Comparison of ENCODE assay signal across 10 mouse cellular contexts in genomic region chr6:88342965-88343364, GRCm38 (mm10).
A peak's percentile ranks its signal among the peaks of the same experiment; 100 is the strongest.
DNase-seq lines count a peak whose midpoint lies in the region; ATAC-seq and TF ChIP-seq lines count a peak whose summit lies in the region.
"Had no signal": no experiment of that assay in that cellular context is flagged by ENCODE, and none has a peak within 500 bp of the region (broad histone marks: within the 10 kb centered on the region; RNA-seq: fewer than 3 reads in every experiment).

No protein-coding gene starts in this region.

- H3K9ac ChIP-seq in intestine, embryonic 14.5 days (ENCODE audit: low read length): no peak overlapping the region
- no peak overlapping the region for H3K9ac ChIP-seq in intestine, postnatal 0 days (ENCODE audit: low read depth, low read length)
- no peak overlapping the region for H3K9ac ChIP-seq in embryonic facial prominence, embryonic 12.5 days
- peak overlapping the region; percentile 19; the same call in 1 of the 2 replicates for H3K9ac ChIP-seq in forebrain, embryonic 16.5 days (replicated peaks; ENCODE audit: low read depth, low read length)
- H3K9ac ChIP-seq: liver, embryonic 12.5 days had no signal

- no peaks in the 10 kb centered on the region for H3K27me3 ChIP-seq in intestine, embryonic 14.5 days (replicated peaks; ENCODE audit: control insufficient read depth, insufficient read depth, low read length)
- no peaks in the 10 kb centered on the region for H3K27me3 ChIP-seq in intestine, postnatal 0 days (replicated peaks; ENCODE audit: control insufficient read depth, insufficient read depth, low read length)
- H3K27me3 ChIP-seq in embryonic facial prominence, embryonic 12.5 days: no peaks in the 10 kb centered on the region
- no peaks in the 10 kb centered on the region for H3K27me3 ChIP-seq in forebrain, embryonic 16.5 days (replicated peaks; ENCODE audit: control insufficient read depth, insufficient read depth, low read length)
- H3K27me3 ChIP-seq: liver, embryonic 12.5 days had no signal

- H3K36me3 ChIP-seq in intestine, embryonic 14.5 days (ENCODE audit: control insufficient read depth, insufficient read depth, low read length): no peaks in the 10 kb centered on the region
- peaks cover 1% of the 10 kb centered on the region; the same call in 1 of the 2 replicates for H3K36me3 ChIP-seq in intestine, postnatal 0 days (ENCODE audit: control insufficient read depth, insufficient read depth)
- no peaks in the 10 kb centered on the region for H3K36me3 ChIP-seq in embryonic facial prominence, embryonic 12.5 days
- H3K36me3 ChIP-seq in forebrain, embryonic 16.5 days (ENCODE audit: control insufficient read depth, insufficient read depth): no peaks in the 10 kb centered on the region

- no peak overlapping the region for H3K4me2 ChIP-seq in intestine, embryonic 14.5 days (ENCODE audit: low read length)
- H3K4me2 ChIP-seq in intestine, postnatal 0 days (replicated peaks; ENCODE audit: low read depth): no peak overlapping the region
- H3K4me2 ChIP-seq in embryonic facial prominence, embryonic 12.5 days (replicated peaks): no peak overlapping the region
- H3K4me2 ChIP-seq in forebrain, embryonic 16.5 days (ENCODE audit: low read length): no peak overlapping the region
- H3K4me2 ChIP-seq: liver, embryonic 12.5 days had no signal

- no peaks in the 10 kb centered on the region for H3K9me3 ChIP-seq in intestine, embryonic 14.5 days (ENCODE audit: control insufficient read depth, low read length)
- no peaks in the 10 kb centered on the region for H3K9me3 ChIP-seq in intestine, postnatal 0 days (ENCODE audit: control insufficient read depth)
- no peaks in the 10 kb centered on the region for H3K9me3 ChIP-seq in embryonic facial prominence, embryonic 12.5 days
- no peaks in the 10 kb centered on the region for H3K9me3 ChIP-seq in forebrain, embryonic 16.5 days (ENCODE audit: control insufficient read depth, low read length)
- H3K9me3 ChIP-seq: liver, embryonic 12.5 days had no signal

- no peak overlapping the region for H3K4me3 ChIP-seq in intestine, embryonic 14.5 days (ENCODE audit: low read depth, low read length)
- no peak overlapping the region for H3K4me3 ChIP-seq in intestine, postnatal 0 days (ENCODE audit: low read depth, low read length)
- no peak overlapping the region for H3K4me3 ChIP-seq in embryonic facial prominence, embryonic 12.5 days
- H3K4me3 ChIP-seq in forebrain, embryonic 16.5 days (replicated peaks; ENCODE audit: low read length): no peak overlapping the region
- H3K4me3 ChIP-seq: liver, embryonic 12.5 days had no signal

- no peak for TF ChIP-seq CTCF in intestine, postnatal 0 days (IDR thresholded peaks at IDR 0.05; ENCODE audit: low read depth)

- WGBS in intestine, embryonic 14.5 days: 78% methylated on average over 3 of the region's 3 CpGs
- 77% methylated on average over 3 of the region's 3 CpGs for whole genome bisulfite sequencing in intestine, postnatal 0 days
- WGBS in embryonic facial prominence, embryonic 12.5 days: 66% methylated on average over 3 of the region's 3 CpGs
- WGBS in forebrain, embryonic 16.5 days: 66% methylated on average over 3 of the region's 3 CpGs

- no peak for DNase-seq in intestine, embryonic 14.5 days (ENCODE audit: low spot score)
- DNase-seq in thymus, postnatal 0 days (ENCODE audit: low spot score): no peak
- no peak for DNase-seq in yolk sac, embryonic 10.5 days (ENCODE audit: low spot score)
- no peak for DNase-seq in frontal cortex, adult 2 months (ENCODE audit: extremely low spot score in 1 of 2, low spot score in 1 of 2)
- DNase-seq: thymus, postnatal 36 days had no signal

- H3K4me1 ChIP-seq in intestine, embryonic 14.5 days (replicated peaks; ENCODE audit: control insufficient read depth, insufficient read depth, low read length): peaks cover 24% of the 10 kb centered on the region
- peaks cover 4% of the 10 kb centered on the region; the same call in 1 of the 2 replicates for H3K4me1 ChIP-seq in intestine, postnatal 0 days (replicated peaks; ENCODE audit: control insufficient read depth, insufficient read depth, low read length)
- H3K4me1 ChIP-seq in embryonic facial prominence, embryonic 12.5 days: peaks cover 73% of the 10 kb centered on the region
- peaks cover 37% of the 10 kb centered on the region for H3K4me1 ChIP-seq in forebrain, embryonic 16.5 days (replicated peaks; ENCODE audit: control insufficient read depth, insufficient read depth, low read length)

- H3K27ac ChIP-seq in intestine, embryonic 14.5 days (ENCODE audit: low read depth): peak overlapping the region; percentile 48; the same call in 1 of the 2 replicates
- H3K27ac ChIP-seq in intestine, postnatal 0 days (ENCODE audit: low read depth, low read length): no peak overlapping the region
- H3K27ac ChIP-seq in embryonic facial prominence, embryonic 12.5 days: peak overlapping the region; percentile 96
- peak overlapping the region; percentile 48; the same call in 1 of the 2 replicates for H3K27ac ChIP-seq in forebrain, embryonic 16.5 days (ENCODE audit: low read length)

- no peak for ATAC-seq in intestine, embryonic 14.5 days (replicated peaks; ENCODE audit: low FRiP score, low TSS enrichment, low read depth)
- no peak for ATAC-seq in intestine, postnatal 0 days
- ATAC-seq in embryonic facial prominence, embryonic 12.5 days (ENCODE audit: insufficient number of reproducible peaks, insufficient read depth, low FRiP score, low TSS enrichment): peak; percentile 12; the same call in 1 of the 2 replicates
- ATAC-seq in forebrain, embryonic 16.5 days: peak; percentile 43
- 0 out of 2 replicates have a peak, but pooled peaks have one; percentile 8 for ATAC-seq in megakaryocyte-erythroid progenitor cell, adult 5-6 weeks (replicated peaks; ENCODE audit: low FRiP score, low TSS enrichment, poor library complexity, severe bottlenecking)
- ATAC-seq: liver, embryonic 12.5 days had no signal

Comparison
In these comparisons a context has a peak if more than half of its experiments do, and no peak if none do; other contexts are left out.
1. ATAC-seq: peak in embryonic facial prominence, embryonic 12.5 days (single experiment), forebrain, embryonic 16.5 days (single experiment) and megakaryocyte-erythroid progenitor cell, adult 5-6 weeks (single experiment); none in intestine, embryonic 14.5 days (single experiment) and intestine, postnatal 0 days (single experiment).